Mouse (Mus musculus) cerebellum, adult 18-20 months (tissue): ENCODE data around the gene Pcnt.

Experiments
- DNase-seq, 2 experiments: peaks; one replicate each; pipeline ENCODE4 v3.0.0; 2021

The Pcnt gene

DNA sequence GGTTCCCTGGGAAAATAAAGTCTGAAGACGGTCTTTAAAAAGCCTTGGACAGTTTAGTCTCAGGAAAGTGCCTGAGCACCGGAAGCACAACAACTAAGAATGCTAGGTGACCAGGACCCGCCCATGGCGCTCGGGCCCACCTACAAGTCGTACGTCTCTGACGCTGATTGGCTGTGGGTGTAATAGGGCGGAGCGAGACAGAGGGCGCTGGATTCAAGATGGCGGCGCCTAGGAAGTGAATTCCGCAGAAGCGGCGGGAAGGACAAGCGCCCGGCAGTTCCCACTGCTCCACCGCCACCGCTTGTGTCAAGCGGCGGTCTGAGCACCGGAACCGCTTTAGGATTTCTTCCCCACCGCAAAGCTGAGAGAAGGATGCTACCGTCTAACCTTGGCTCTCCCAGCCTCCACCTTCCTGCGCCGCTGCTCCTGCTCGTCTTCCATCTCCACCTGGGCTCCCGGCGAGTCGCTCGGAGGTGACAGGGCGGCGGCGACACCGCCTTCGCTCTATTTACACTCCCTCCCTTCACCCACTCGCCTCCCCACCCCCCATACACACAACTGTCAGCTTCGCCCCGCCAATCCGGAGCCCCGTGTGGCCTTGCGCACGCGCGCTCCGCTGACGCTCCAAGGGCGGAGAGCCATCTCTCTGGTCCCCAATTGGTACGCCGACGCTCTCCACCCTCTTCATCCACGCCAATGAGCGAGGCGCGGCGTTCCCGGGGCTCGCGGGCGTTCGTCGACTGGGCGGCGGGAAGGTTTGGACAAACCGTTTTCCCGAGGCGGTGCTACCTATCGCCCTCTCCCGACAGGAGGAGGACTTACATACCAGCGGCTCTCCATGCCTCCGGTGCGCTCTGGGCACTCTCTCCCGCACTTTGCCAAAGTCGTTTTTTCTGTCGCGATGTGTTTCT lies at the start of gene Pcnt:
Gene Pcnt (minus strand): TSS at position 609 of the 911 bp plus-strand sequence.
- DNase-seq, result peak; percentile 96 to 99

DNA sequence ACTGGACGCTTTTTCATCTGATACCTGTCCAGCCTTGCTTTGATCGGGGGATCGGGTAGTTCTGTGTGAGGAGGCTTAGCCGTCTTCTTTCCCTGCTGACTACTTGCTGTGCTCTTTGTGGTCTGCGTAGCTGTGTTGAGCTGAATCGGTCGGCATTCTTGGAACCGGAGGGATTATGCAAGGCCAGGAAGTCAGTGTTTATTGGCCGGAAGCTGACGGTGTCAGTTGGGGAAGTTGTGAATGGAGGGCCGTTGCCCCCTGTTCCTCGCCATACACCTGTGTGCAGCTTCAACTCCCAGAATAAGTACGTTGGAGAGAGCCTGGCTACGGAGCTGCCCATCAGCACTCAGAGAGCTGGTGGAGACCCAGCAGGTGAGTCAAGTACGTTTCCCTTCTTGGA lies 46.6 kb upstream of the Pcnt start:
- DNase-seq, result no peak

DNA sequence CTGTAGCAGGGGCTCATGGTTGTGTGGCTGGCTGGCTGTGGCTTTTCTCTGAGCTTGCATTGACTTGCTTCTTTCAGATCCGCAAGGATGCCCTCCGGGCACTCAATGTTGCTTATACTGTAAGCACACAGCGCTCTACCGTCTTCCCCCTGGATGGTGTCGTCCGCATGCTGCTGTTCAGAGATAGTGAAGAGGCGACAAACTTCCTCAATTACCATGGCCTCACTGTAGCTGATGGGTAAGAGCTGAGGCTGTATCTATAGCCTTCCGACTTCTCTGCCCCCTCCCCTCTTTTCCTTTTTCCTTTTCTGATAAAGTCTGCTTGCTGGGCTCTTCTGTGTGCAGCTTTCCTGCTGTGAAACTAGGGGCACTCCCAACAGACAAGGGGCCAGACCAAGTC lies 45.7 kb upstream of the Pcnt start:
- DNase-seq, result no peak

DNA sequence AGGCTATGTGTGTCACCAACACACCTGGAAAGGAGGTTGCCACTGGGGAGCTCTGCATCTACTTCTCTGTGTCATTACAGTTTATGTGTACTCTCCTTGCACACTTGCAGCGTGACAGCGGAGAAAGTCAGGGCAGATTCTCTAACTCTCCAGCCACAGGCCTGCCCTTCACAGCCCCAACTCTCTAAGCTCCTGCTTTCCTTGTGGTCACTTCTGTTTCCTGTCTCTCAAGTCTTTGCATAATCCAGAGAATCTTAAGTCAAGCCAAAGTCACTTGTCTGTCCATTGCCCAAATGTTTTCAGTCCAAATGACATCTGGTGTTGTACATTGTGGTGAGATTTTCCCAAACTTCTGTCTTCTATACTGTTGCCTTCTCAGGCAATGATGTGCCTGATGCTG lies 43.7 kb upstream of the Pcnt start:
- DNase-seq, result no peak

DNA sequence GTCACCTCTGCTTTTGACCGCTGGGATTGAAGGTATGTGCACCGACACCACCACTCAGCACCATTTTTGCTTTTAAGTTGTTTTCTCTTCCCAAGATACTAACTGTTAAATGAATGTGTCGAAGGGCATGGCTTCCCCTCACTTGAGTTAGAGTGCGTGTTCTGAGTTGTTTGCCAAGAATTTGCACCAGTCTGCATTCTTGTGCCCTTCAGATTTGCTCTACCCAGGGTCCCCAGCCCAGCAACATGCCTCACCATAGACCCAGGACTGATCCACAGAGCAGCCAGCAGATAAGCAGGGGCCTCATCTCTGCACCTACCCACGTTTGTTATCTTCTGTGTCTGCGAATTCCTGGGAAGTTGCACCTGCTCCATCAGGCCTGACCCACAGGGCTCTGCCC lies 38.9 kb upstream of the Pcnt start:
- DNase-seq, result no peak

DNA sequence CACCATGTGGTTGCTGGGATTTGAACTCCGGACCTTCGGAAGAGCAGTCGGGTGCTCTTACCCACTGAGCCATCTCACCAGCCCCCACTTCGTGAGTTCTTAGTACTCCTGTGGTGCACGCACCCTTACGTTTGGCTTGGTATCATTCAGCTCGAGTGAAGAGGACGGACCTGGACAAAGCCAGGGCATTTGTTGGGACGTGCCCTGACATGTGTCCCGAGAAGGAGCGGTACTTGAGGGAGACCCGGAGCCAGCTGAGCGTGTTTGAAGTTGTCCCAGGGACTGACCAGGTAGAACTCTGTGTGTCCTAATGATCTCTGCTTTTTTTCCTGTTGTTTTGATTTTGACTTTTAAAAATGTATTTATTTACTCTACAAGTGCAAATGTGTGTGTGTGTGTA lies 38.3 kb upstream of the Pcnt start:
- DNase-seq, result no peak

DNA sequence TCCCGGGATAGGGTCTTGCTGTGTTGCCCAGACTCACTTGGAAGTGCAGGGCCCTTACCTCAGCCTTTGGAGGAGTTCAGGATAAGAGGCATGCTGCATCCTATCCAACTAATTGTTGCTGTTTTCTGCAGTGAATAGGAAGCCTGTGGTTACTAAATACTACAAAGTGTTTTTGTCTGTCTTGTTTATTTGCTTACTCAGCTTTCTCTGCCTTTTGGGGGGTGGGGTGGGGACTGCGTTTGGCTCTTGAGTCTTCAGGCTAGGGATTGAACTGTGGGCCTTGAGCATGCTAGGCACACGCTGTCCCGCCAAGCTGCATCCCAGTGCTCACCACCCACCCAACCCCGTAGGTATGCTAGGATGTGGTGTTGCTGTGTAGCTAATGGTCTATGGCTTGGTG lies 31.2 kb upstream of the Pcnt start:
- DNase-seq, result no peak

DNA sequence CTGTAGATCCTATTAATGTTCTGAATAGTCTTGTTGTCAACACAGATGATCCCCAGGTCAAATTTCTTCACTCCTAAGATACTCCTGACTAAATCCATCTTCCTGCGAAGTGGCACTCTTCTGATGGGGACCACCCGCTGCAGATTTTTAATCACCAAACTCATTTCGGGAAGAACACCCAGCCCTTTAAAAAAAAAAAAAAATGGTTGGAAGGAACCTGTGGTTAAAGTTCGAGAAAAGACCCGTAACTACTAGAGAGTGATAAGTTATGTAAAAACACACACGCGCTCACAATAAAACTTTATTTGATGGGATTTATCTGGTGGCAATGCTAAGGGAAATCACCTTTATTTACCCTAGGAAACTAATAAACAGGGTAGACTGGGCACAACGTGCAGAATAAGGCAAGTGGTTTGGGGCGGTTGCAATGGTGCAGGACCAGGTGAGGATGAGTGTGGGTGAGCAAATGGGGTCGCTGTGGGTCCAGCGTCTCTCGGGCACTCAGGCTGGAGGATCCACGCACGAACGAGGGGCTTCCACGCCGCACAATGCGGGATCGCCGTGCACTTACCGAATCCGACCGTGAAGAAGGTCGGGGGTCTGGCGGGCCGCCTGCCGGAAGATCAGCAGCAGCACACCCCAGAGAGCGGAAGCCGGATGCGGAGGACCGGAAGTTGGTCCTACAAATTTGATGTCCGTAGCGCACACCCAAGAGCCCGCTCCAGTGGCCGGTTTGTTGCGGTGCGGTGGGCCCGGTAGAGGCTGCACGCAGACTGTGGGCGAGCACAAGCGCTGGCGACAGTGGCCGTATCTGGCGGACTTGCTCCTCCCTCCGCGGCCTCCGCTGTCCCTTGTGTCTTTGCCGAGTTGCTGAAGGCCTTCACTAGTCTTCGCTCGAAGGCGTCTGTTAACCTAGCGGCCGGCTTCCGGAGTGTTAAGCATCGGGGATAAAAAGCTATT lies 25.9 kb upstream of the Pcnt start, which contains the start of the genes Mcm3ap and Ybey:
Gene Mcm3ap (plus strand): TSS at position 725 of the 960 bp plus-strand sequence.
Gene Ybey (minus strand): TSS at position 912 of the 960 bp plus-strand sequence.
- peak; percentile 81 to 91 for DNase-seq

DNA sequence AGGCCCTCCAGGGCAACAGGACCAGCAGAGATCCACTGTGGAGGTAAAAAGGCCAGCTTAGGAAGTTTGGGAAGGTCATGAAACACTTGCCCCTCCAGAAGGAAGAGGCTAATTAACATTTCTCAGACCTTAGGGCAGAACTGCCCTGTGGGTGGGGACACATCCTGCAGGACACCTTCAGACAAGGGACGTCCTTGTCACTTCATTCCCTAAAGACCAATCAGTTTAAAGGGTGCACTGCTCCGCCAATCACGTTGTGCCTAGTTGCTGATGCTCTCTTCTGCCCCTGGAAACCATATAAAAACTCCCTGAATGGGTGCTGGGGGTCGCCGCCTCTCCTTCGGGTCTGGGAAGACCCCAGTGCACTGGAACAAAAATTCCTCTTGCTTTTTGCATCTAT lies 20.1 kb upstream of the Pcnt start:
- no peak for DNase-seq

DNA sequence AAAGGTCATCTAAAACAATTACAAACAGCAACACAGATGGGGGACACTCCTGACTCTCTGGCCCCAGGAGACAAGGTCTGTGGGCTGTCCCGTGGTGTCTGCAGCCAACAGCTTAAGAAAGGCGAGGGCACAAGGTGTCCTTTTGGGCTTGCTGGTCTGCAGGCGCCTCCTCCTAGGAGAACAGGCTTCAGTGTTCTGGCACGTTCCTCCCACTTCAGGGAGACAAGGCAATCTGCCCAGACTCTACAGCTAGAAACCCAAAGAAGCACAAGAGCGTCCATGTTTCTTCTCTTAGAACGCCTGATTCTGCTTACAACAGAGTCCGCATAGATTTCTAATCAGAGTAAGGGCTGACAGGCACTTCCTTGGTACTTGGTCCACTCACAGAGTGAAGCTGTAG lies 19.7 kb upstream of the Pcnt start:
- DNase-seq, result no peak

DNA sequence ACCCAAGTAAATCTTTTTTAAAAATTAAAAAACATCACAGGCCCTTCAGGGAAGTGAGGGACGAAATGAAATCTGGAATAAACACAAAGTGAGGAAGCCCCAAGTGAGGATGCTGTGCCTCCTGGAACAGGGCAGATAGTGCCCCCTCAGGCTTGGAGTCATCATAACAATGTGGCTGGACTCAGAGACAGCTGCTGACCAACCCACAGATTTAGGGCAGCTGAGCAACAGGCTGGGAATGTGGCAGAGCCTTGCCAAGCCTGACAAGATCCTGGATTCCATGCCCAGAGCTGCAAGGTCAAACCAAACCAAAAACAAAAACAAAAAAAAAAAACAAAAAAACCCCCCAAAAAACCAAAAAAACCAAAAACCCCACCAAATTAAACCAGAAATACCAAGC lies 18.7 kb upstream of the Pcnt start:
- no peak for DNase-seq

DNA sequence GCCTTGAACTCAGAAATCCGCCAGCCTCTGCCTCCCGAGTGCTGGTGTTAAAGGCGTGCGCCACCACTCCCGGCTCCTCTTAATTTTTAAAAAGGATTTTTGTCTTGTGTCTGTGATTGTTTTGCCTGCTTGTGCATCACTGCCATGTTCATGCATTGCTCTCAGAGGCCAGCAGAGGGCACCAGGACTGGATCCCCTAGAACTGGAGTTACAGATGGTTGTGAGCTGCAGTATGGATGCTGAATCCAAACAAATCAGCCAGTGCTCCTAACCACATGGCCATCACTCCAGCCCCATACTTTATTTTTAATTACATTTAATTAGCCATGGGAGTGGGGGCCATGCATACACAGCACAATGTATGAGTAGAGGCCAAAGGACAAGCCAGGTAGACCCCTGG lies 12.7 kb upstream of the Pcnt start:
- peak; percentile 51 to 53 for DNase-seq

DNA sequence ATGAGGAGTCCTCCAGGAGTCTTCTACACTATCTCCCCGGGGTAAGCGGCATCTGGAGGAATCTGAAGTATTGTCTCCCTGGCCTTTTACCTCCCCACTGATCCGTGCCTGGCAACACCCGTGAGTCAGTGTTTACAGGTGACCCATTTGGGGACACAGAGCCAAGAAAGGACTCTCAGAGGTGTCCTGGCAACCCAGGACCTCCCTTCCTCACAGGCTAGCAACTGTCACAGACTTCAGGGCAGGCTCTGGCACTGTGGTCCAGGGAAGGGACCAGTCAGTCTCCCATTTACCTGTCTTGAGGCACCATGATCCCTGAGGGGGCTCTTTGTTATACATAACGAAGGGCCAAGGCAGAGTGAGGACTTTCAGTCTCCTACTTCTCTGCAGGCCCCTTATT lies 6.3 kb upstream of the Pcnt start, which contains the start of gene 2610028H24Rik:
Gene 2610028H24Rik (plus strand): TSS at position 231 of the 400 bp plus-strand sequence.
- no peak for DNase-seq

DNA sequence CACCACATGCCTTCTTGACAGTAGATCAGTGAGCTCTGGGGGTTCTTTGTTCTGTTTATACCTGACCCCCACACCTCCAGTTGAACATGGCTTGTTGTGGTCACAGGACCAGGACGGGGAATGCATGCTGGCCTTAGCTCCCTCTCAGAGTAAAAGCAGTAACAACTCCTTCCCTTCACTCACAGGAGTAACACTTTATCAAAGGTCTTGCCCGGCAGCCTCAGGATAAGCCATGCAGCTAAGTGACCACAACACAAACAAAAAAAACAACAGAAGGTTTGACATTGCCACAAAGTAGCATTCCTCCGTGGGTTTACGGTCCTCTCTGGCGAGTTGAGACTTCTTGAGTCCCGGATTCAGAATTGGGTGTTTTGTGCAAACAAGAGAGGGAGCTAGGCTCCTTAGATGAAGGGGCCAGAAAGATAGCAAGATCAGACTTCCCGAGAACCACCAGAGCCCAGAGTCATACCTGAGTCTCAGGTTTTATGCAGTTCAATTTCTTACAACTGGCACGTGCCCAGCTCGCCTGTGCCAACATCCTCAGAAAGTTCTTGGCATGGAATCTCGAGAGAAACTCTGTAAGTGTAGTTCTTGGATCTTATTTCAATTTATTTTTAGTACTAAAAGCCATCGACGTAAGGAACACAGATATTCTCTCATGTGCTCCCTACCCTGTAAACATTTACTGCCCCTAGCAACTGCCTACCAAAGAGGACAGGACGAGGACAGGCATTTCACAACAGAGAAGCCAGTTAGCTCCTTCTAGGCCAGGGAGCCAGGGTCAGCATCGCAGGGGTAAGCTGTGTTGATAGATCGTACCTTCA lies 5.0 kb upstream of the Pcnt start:
- DNase-seq, result no peak

DNA sequence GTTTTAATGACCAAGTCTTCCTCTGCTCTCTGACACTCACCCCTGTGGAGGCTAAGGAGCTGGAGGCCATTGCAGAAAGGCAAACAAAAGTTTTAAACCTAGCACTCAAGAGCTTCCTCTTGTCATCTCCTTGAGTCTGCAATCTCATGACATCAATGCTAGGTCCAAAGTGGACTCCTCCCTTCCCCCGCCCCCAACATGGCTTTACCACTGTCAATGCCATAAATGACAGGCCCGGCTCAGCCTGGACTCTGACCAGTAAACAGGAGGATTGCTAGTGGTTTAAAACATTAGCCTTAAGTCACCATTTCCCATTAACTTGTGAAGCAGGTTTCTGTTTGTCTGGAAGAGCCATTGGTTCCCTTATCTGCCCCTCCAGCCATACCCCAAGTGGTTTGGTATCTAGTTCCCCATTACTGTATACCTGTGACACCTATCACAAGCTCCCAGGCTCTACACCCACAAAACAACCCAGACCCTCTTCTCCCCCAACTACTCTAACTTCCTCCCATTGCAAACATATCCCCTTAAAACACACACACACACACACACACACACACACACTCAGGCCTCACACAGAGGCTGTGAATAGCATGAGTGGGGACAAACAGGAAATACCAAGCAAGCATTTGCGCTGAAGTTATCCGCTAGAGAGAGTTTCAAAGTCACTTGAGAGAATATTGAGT lies 3.6 kb upstream of the Pcnt start:
- DNase-seq, result no peak

DNA sequence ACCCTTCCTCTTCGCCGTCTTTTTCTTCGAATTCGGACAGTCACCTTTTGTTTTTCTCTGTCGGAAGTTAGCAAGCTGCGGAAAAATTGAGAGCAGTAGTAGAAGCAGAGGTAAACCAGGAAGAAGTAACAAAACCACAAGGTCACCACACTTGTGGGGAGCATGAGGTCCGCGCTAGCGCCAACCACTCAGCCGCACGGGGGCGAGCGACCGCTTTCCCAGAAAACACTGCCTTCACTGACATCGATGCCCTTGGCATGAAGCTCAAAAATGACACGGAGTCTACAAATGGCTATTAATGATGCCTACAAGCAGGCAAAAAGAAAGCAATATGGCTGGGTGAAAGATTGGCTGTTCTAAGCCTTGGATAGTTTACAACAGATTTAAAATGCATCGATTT lies 2.3 kb downstream of the Pcnt start, which contains the start of gene AC141477.1:
Gene AC141477.1 (minus strand): TSS at position 164 of the 400 bp plus-strand sequence.
- no peak for DNase-seq

DNA sequence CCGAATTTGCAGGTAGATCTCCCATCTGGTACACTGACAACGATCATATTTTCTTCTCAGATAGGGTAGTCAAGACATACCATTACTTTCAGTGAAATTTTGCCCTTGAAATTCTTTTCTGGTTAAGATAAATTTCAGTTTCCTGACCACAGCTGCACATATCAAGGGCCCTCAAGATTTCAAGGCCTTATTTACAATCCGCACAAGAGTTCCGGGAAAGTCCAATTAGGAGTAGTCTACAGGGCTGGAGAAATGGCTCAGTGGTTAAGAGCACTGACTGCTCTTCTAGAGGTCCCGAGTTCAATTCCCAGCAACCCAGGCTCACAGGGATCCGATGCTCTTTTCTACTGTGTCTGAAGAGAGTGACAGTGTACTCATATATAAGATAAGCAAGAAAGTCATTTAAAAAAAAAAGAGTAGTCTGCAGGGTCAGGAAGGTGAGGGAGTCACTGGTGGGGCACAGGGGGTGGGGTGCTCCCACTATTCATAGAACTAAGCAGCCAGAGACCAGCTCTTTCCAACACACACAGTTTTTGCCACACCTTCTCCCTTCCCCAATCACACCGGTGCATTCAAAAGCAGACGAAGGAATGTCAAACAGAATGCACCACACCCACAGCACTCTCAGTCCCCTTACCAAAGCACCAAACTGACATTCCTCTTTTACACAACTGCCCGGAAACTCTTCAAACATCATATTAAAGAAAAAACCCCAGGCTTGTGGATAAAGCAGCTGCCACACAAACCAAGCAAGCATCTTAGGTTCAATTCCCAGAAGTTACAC lies 3.3 kb downstream of the Pcnt start:
- no peak for DNase-seq

DNA sequence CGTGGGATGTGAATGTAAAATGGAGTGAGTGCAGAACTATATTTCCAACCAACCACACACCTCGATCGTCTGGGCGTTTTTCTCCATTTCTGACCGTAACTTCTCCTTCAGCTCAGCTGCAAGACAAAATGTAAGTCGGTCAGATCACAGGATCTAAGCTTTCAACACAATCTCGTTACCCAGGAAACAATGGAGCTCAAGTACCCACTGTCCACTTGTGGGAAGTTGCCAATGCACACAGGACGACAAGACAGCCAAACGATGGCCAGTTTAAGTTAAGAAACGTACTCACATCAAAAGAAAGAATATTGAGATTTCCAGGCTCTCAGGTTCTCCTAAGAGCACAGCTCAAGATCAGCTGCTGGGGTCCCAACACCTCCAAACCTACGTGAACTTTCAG lies 8.7 kb downstream of the Pcnt start:
- no peak for DNase-seq

DNA sequence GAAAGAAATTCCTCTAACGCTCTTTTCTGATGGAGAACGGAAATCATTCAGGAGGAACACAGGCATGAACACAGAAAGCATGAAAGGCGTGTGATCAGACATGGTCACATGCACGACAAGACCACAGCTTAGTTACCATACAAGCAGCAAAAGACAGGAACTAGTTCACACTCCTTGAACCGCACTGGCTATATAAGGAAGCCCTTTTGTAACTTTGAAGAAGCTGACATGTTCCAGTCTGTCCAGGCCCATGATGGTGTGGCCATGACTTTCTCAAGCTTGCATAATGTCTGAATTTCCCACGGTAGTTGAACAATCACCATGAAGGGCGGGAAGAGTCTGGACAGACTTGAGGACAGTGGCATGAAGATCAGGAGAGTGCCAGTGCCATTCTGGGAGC lies 16.9 kb downstream of the Pcnt start:
- DNase-seq, result no peak

DNA sequence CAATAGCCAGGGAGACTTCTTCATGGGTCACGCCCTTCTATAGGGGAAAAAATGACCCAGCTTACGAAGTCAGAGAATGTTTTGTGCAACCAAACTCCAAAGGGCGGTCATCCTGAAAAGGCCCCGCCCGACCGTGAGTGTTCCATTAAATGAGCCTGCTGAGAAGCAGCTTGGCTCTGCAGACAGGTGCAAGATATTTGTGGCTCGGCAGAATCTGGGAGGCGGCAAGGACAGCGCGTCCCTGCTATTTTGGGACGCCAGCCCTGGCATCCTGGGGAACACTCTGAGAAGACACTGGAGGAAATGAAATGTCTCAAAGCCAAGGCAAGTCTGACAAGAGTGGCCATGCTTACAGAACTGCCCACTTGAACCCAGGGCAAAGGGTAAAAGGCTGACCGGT lies 25.8 kb downstream of the Pcnt start:
- peak; percentile 79 to 82 for DNase-seq

DNA sequence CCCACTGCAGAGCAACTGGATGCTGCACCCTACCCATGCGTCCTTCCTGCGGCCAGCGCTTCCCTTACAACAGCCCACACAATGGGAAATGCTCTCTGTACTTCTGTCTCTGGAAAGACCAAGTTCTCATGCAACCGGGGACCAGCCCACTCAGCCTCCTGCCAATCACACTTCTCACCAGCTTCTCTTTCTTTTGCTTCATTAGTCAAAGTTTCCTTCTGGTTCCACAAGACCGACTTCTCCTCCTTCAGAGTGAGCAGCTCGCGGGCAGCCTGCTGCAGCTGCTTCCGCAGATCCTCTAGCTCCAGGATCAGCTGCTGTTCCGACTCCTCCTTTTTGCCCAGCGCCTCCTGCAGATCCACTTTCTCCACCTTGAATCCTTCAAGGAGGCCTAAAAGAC lies 34.1 kb downstream of the Pcnt start:
- no peak for DNase-seq
